Mouse (Mus musculus) lung, postnatal 0 days (tissue): ENCODE measurements around the gene Gng7. TPM values are rescaled to one million over a fixed set of nuclear protein-coding genes. Genes with fewer than 3 reads are reported as not detected.

Experiments
- ATAC-seq: fragments of 200-750 bp; cut with Nextera tagmentation; 2 replicates; pipeline ENCODE4 v1.8.0; 2017; ENCODE audit warnings: moderate library complexity
- DNase-seq: peaks from one replicate; pipeline ENCODE4 v3.0.0-alpha.2; 2016; ENCODE audit warnings: low spot score
- H3K27ac ChIP-seq: fragments of 300-500 bp; sonication (generic); 2 replicates; pipeline ENCODE4 v1.5.1; 2014; ENCODE audit warnings: antibody characterized with exemption, mild to moderate bottlenecking, low read length, mixed read lengths
- H3K27me3 ChIP-seq: fragments of 300-500 bp; sonication (generic); replicated peaks from 2 replicates; pipeline ENCODE4 v1.6.1; 2014; ENCODE audit warnings: low read length, mixed read lengths; ENCODE audit not compliant: insufficient read depth
- H3K36me3 ChIP-seq: fragments of 300-500 bp; sonication (generic); 2 replicates; pipeline ENCODE4 v1.6.1; 2014; ENCODE audit warnings: low read length, mixed read lengths; ENCODE audit not compliant: insufficient read depth
- H3K4me1 ChIP-seq: fragments of 300-500 bp; sonication (generic); 2 replicates; pipeline ENCODE4 v1.6.1; 2014; ENCODE audit warnings: antibody characterized with exemption, low read depth, low read length, mixed read lengths; ENCODE audit not compliant: insufficient read depth
- H3K4me2 ChIP-seq: fragments of 300-500 bp; sonication (generic); replicated peaks from 2 replicates; pipeline ENCODE4 v1.6.1; 2014; ENCODE audit warnings: low read depth, mild to moderate bottlenecking, low read length, moderate library complexity, mixed read lengths
- H3K4me3 ChIP-seq: fragments of 300-500 bp; sonication (generic); 2 replicates; pipeline ENCODE4 v1.5.1; 2014; ENCODE audit warnings: low read depth, low read length
- H3K9ac ChIP-seq: fragments of 300-500 bp; sonication (generic); replicated peaks from 2 replicates; pipeline ENCODE4 v1.6.1; 2014; ENCODE audit warnings: low read depth, mild to moderate bottlenecking
- H3K9me3 ChIP-seq: fragments of 300-500 bp; sonication (generic); 2 replicates; pipeline ENCODE4 v1.6.1; 2016; ENCODE audit warnings: low read length, mixed read lengths
- CTCF ChIP-seq: IDR thresholded peaks from 2 replicates; pipeline ENCODE4 v1.5.1; 2016; ENCODE audit warnings: antibody characterized with exemption, mild to moderate bottlenecking
- EP300 ChIP-seq: IDR thresholded peaks from 2 replicates; pipeline ENCODE4 v1.6.1; 2016; ENCODE audit warnings: antibody characterized with exemption, mild to moderate bottlenecking, control low read depth
- WGBS: fragments of 180-500 bp; shearing (Covaris S2); extraction: QIAGEN DNeasy Blood & Tissue Kit; methylation state at CpG from one replicate; pipeline ENCODE4 v1.1.7; 2014; 5-methylcytosine and 5-hydroxymethylcytosine counted together
- polyA plus RNA-seq: library from polyadenylated mRNA; unstranded; fragments of >200 nt; fragmentation: Nextera tagmentation; extraction: Ambion mirVana; gene quantifications from 2 replicates; pipeline ENCODE4 v1.2.1, GENCODE M21; 2015

The Gng7 gene
- polyA plus RNA-seq, 1 experiment from 2014 or later = 1.0 TPM

- under 1% methylated on average over 56 of the region's 56 CpGs for WGBS
Observed at GRCm38 (mm10) chr10:80929299-80930226, 85.2 kb downstream of the Gng7 start, which contains the start of gene Gadd45b. Gene Gadd45b (plus strand): TSS chr10:80930073.

GRCm38 (mm10) chr10:80928586-80929298 lies 86.0 kb downstream of the Gng7 start:
- peak overlapping the region; percentile 56 for H3K9ac ChIP-seq
- peak; percentile 47 for ATAC-seq
- peak overlapping the region; percentile 93 for H3K4me2 ChIP-seq
- H3K4me3 ChIP-seq = peak overlapping the region; percentile 58
- peak; percentile 93 for TF ChIP-seq CTCF
- no peak for TF ChIP-seq EP300
- H3K27ac ChIP-seq = peak overlapping the region; percentile 94
- H3K27me3 ChIP-seq = no peaks in the 10 kb centered on the region
- no peaks in the 10 kb centered on the region for H3K36me3 ChIP-seq
- under 1% methylated on average over 48 of the region's 48 CpGs for WGBS
- no peaks in the 10 kb centered on the region for H3K9me3 ChIP-seq
- peaks cover 17% of the 10 kb centered on the region for H3K4me1 ChIP-seq
- peak; percentile 96 for DNase-seq

More at GRCm38 (mm10) chr10:80929299-80930226, 85.2 kb downstream of the Gng7 start, which contains the start of gene Gadd45b:
- peak; percentile 100 for DNase-seq
- Histone ChIP-seq H3K9ac (peak within 1 kb of the TSS; percentile 86), H3K36me3 (no peaks in the 10 kb centered on the region), H3K9me3 (no peaks in the 10 kb centered on the region), H3K4me2 (peak within 1 kb of the TSS; percentile 93), H3K27ac (peak within 1 kb of the TSS; percentile 94), H3K27me3 (no peaks in the 10 kb centered on the region), H3K4me3 (peak within 1 kb of the TSS; percentile 88), H3K4me1 (peaks cover 17% of the 10 kb centered on the region)
- TF ChIP-seq EP300 (0 out of 2 replicates have a peak, but pooled peaks have one; percentile 45), CTCF (no peak)
- peak; percentile 90 for ATAC-seq

GRCm38 (mm10) chr10:80925472-80925871 lies 89.3 kb downstream of the Gng7 start:
- DNase-seq (no peak), ATAC-seq (no peak)
- Histone ChIP-seq H3K4me3 (no peak overlapping the region), H3K9me3 (no peaks in the 10 kb centered on the region), H3K27ac (no peak overlapping the region), H3K4me2 (no peak overlapping the region), H3K4me1 (peaks cover 2% of the 10 kb centered on the region; the same call in 1 of the 2 replicates), H3K27me3 (no peaks in the 10 kb centered on the region), H3K36me3 (no peaks in the 10 kb centered on the region), H3K9ac (no peak overlapping the region)
- TF ChIP-seq CTCF = no peak
- no peak for TF ChIP-seq EP300
- WGBS = 39% methylated on average over 3 of the region's 3 CpGs

GRCm38 (mm10) chr10:80921923-80922322 lies 92.8 kb downstream of the Gng7 start:
- H3K9ac ChIP-seq = 0 out of 2 replicates have a peak overlapping the region, but pooled peaks have one; percentile 0
- H3K9me3 ChIP-seq = no peaks in the 10 kb centered on the region
- peaks cover 4% of the 10 kb centered on the region; the same call in 1 of the 2 replicates for H3K4me1 ChIP-seq
- H3K36me3 ChIP-seq = no peaks in the 10 kb centered on the region
- peak; percentile 47 for DNase-seq
- ATAC-seq = peak; percentile 48
- H3K4me2 ChIP-seq = peak overlapping the region; percentile 53
- no peaks in the 10 kb centered on the region for H3K27me3 ChIP-seq
- H3K27ac ChIP-seq = no peak overlapping the region
- WGBS = 9% methylated on average over 16 of the region's 16 CpGs
- H3K4me3 ChIP-seq = peak overlapping the region; percentile 29
- TF ChIP-seq CTCF (no peak), EP300 (no peak)

GRCm38 (mm10) chr10:80917779-80918434 lies 96.8 kb downstream of the Gng7 start, which contains the start of gene Lmnb2:
Gene Lmnb2 (minus strand): TSS chr10:80918245.
- Histone ChIP-seq H3K27ac (0 out of 2 replicates have a peak within 1 kb of the TSS, but pooled peaks have one; percentile 26), H3K9me3 (no peaks in the 10 kb centered on the region), H3K27me3 (no peaks in the 10 kb centered on the region), H3K4me1 (peaks cover 4% of the 10 kb centered on the region; the same call in 1 of the 2 replicates), H3K36me3 (no peaks in the 10 kb centered on the region), H3K4me3 (peak within 1 kb of the TSS; percentile 79), H3K4me2 (peak within 1 kb of the TSS; percentile 94), H3K9ac (peak within 1 kb of the TSS; percentile 38)
- ATAC-seq (peak; percentile 60), DNase-seq (peak; percentile 78)
- peak; percentile 17; the same call in 1 of the 2 replicates for TF ChIP-seq CTCF
- TF ChIP-seq EP300 = no peak
- under 1% methylated on average over 49 of the region's 61 CpGs for WGBS
